Mouse (Mus musculus) v-Abl transformed pro-B cells (cell line): ENCODE results near the gene Necab2.

Experiments used
- in situ Hi-C, 2 experiments: fragments of 400-800 bp; cut with MboI; formaldehyde crosslinking; loops; one replicate each; pipeline ENCODE4 v1.15.1; 2025; ENCODE audit not compliant: unreplicated experiment in 2 of 2

Gene Necab2

DNA sequence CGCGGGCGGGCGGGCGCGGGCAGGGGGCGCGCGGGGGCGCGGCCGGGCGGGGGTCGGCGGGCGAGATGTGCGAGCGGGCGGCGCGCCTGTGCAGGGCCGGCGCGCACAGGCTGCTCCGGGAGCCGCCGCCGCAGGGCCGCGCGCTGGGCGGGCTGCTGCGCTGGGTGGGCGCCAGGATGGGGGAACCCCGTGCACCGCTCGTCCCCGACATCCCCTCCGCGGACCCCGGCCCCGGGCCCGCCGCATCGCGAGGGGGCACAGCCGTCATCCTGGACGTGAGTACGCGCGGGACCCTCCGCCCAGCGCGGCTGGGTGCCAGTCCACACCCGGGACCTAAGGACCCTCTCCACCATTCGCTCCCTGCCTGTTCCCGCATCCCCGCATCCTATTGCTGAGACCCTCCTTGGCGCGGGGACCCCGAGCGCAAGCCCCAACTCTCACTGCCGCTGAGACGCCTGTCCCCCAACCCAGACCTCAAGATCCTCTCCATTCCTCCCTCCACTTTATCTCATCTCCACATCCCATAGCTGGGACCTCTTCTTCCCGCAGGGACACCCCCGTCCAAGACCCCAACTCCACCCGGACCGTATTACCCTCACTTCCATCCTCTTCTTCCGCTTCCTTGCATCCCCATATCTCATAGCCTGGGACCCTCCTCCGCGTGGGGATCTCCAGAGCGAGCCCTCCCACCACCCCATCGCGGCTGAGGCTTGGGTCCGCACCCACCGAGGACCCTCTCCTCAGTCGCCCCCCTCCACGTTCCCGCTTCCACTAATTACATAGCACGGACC, 666 bp downstream of the Necab2 start:
- in situ Hi-C loops = loop anchor here (5.0 to 10.0 kb wide), 3 partner anchors 35 to 228 kb away; no protein-coding TSS in a partner anchor

DNA sequence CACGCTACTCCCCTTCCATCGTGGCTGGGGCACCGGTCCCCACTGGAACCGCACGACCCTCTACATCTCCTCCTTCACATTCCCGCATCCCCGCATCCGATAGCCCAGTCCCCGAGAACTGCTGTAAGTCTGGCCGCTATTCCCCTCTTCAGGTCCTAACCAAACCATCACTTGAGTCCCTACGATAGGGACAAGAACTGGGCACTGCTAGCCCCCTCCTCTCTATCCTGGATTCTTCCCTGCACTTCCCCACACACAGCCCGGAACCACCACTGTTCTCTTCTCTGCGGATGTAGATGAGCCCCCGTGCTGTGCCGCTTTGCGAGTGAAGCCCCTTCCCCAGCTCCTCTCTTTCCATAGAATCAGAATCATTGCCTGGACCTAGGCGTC, 1.3 kb downstream of the Necab2 start:
- in situ Hi-C loops = loop anchor here (5.0 to 10.0 kb wide), 3 partner anchors 35 to 227 kb away; no protein-coding TSS in a partner anchor

- in situ Hi-C loops = loop anchor here (5.0 to 10.0 kb wide), 6 partner anchors 37 to 225 kb away; partner anchors contain the start of gene Taf1c (in 1 of the 2)
These were observed 3.1 kb downstream of the Necab2 start for GRCm38 (mm10) chr8:119449627-119450026.

GRCm38 (mm10) chr8:119451131-119451530, 4.6 kb downstream of the Necab2 start:
- in situ Hi-C loops = loop anchor here (5.0 kb wide), 3 partner anchors 41 to 156 kb away; partner anchors contain the start of gene Taf1c (in 1 of the 2)

- in situ Hi-C loops = loop anchor here (5.0 kb wide), 3 partner anchors 39 to 154 kb away; partner anchors contain the start of gene Taf1c (in 1 of the 2)
These were observed 6.4 kb downstream of the Necab2 start for GRCm38 (mm10) chr8:119452919-119453318.

DNA sequence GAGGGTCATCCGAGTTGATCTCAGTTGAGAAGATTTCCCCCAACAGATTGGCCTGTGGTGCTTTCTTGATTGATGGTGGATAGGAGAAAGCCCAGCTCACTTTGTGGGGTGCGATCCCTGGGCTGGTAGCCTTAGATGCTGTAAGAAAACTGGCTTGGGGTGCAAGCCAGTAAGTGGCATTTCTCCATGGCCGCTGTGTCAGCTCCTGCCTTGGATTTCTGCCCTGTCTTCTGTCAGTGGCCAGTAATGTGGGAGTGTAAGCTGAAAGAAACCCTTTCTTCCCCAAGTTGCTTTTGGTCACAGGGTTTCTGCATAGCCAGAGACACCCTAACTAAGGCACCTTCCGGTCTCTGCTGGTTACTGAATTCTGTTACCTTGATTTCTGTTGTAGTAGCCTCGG, 9.5 kb downstream of the Necab2 start:
- in situ Hi-C loops = no loop called here

DNA sequence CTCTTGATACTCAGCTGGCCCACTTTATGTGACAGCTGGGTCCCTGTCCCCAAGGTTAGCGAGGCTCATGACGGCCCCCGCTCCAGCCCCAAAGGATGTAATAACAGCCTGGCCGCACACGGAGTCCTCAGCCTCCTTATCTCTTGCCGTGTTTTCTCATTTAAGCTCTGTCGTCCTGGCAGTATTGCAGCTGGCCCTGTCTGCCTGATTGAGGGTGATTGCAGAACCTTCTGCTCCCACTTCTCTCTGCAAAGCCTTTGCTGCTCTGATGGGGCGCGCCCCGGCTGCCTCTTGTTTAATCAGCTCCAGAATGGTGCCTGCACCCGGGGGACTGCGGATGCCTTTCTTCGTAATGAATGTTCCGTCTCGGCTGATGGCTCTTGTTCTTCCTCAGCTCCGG, 13.2 kb downstream of the Necab2 start:
- in situ Hi-C loops = no loop called here

GRCm38 (mm10) chr8:119461356-119461755, 14.8 kb downstream of the Necab2 start:
- in situ Hi-C loops = no loop called here

DNA sequence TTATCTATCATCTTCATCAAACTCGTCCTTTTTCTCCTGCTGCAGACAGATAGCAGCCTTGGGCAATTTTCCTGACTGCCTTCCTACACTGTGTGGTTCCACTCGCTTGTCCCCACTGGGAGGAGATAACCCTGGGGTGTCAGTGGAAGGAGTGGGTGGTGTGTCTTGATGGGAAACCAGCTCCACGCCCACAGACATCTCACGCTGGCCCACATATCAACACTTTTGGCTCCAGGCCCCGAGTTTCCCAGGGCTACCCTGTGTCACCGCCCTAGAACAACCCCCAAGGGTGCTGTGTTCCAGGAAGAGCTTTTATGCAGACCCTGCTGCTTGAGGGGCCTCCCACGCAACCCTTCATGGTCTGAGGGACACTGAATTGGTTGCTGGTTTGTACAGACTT, 17.2 kb downstream of the Necab2 start:
- in situ Hi-C loops = no loop called here

DNA sequence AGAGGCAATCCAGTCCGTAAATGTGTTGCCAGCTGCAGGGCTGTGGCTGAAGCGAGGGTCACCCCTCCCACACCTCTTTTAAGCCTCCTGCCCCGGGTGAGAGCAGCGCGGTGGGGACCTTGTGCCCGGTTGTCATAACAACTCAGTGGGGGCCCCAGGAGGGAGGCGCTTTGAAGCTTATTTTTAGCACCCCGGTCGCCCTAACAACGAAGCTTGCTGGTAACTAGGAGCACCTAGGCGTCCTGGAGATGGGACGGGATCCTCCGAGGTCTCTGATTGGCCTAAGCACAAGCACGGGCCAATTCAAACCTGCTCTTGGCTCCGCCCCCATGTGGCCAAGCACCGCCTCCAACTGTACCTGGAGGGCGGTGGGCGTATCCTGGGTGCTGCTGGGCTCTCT, 19.6 kb downstream of the Necab2 start:
- in situ Hi-C loops = no loop called here

DNA sequence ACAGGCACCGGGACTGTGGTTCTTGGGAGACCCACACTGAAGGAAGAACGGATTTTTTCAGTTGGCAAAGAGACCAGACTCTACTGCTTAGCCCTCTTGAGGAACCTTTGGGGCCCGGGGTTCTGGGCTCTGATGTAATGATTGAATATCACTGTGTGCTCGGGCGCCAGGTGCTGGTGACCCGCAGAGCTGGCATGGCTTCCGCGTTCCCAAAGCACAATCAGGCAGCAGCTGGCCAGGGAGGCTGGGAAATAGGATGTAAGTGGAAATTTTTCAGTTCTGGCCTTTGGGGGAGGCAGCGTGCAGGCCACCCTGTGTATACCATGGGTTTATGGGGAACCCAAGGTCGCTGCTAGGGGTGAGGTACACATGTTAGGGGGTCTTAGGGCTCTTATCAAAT, 20.3 kb downstream of the Necab2 start:
- in situ Hi-C loops = no loop called here

GRCm38 (mm10) chr8:119468091-119468490, 21.6 kb downstream of the Necab2 start:
- in situ Hi-C loops = no loop called here

GRCm38 (mm10) chr8:119478684-119479083, 32.2 kb downstream of the Necab2 start:
- in situ Hi-C loops = no loop called here

- in situ Hi-C loops = no loop called here
These were observed 37.8 kb downstream of the Necab2 start for GRCm38 (mm10) chr8:119484145-119484896.

- in situ Hi-C loops = no loop called here
These were observed 40.6 kb downstream of the Necab2 start for GRCm38 (mm10) chr8:119487093-119487492.

DNA sequence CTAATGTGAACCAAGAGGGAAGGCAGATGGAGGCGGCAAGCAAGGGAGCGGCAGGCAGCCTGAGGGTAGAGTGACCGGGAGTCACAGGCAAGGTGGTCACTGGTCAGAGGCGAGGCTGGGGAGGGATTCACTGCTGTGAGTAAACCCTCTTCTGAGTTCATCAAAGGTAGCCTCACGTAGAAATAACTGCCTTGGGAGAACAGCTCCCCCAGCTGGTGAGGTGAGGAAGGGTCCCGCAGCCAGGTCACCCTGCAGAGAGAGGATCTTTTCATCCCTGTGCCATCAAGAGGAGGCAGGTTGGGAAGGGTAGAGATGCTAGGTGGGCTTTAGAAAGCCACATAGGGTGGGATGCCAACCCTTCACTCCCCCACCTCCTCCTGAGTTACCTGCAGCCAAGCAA, 50.3 kb downstream of the Necab2 start:
- in situ Hi-C loops = loop anchor here (5.0 kb wide), 2 partner anchors 45 to 85 kb away; no protein-coding TSS in a partner anchor

DNA sequence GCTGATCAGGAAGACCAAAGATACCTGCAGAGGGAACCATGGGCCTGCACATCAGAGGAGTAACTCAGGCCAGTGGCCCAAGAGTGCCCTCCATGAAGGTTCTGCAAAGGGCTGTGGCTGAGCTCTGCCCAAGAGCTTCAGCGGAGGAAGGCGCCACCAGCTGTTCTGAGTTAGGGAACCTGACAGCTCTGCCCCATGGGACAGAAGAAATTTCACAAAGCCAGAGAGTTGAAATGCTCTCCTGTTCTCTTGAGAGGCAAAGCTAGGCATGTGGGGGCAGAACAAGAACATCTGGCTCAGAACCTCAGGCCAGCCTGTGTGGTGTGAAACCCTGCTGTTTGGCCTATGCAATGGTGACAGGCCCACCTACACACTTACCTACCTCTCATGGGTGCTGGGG, 53.3 kb downstream of the Necab2 start:
- in situ Hi-C loops = loop anchor here (5.0 kb wide), 2 partner anchors 48 to 88 kb away; no protein-coding TSS in a partner anchor

- in situ Hi-C loops = no loop called here
These were observed 55.1 kb downstream of the Necab2 start, which contains the start of gene Slc38a8 for GRCm38 (mm10) chr8:119501598-119501997. TSS of gene Slc38a8 (minus strand) at chr8:119501698.

DNA sequence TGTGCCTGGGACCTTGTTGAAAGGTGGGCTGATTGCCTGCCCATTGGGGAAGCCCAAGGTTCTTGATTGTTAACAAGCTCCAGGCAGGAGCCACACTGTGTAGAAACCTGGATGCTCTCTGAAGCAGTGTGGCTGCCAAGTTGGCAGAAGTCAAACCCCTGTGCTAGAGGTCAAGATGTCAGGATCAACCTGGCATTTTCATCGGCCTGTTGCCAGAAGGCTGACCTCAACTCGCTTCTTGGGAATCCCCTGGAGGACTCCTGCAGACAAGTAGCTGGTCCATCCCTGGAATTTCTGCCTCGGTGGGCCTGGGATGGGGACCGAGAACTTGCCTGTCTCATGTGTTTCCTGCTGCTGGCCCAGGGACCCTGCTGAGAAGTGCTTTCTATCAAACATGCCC, 55.6 kb downstream of the Necab2 start:
- in situ Hi-C loops = no loop called here

- in situ Hi-C loops = no loop called here
These were observed 56.8 kb downstream of the Necab2 start for GRCm38 (mm10) chr8:119503191-119503767.

DNA sequence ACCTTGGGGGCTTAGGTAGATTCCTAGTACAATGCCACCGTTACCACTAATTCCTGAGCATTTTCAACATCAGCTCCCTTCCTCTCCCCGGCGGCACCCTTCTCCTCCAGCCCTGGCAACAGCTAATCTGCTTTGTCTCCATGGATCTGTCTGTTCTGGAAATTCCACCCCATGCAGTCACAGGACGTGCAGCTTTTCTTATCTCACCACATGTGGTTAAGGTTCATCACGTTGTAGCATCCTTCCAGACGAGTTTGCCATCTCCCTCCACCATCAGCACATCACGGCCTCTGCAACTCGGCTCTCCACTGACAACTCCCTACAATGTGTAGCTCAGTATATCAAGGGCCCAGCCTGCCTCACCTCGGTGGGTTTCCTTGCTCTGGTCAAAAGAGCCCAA, 59.0 kb downstream of the Necab2 start:
- in situ Hi-C loops = no loop called here
